Mouse (Mus musculus): ENCODE data around the gene Bcas3.

The Bcas3 gene

GRCm38 (mm10) chr11:85760486-85761141 is 407.6 kb downstream of the Bcas3 start:
- peak; percentile 55 for DNase-seq

DNA sequence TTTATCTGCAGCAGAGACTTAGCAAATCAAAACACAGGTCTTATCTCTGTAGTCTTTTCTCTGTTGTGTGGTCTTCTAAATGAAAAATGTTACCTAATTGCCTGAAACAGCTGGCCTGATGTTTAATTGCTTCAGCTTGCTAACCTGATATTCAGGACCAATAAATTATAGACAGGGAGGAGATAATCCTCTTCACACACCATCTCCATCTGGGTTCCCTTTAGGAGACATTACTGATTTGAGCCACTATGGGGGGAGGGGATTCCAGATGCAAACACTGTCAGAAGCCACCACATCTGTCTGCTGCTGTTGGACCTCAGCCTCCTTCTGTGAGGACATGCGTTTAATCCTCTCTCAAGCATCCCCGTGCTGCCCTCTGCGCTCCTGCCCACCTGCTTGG is 408.2 kb downstream of the Bcas3 start:
- DNase-seq: no peak

- no peak for DNase-seq
Measured at GRCm38 (mm10) chr11:85763655-85764054, 410.7 kb downstream of the Bcas3 start.

DNA sequence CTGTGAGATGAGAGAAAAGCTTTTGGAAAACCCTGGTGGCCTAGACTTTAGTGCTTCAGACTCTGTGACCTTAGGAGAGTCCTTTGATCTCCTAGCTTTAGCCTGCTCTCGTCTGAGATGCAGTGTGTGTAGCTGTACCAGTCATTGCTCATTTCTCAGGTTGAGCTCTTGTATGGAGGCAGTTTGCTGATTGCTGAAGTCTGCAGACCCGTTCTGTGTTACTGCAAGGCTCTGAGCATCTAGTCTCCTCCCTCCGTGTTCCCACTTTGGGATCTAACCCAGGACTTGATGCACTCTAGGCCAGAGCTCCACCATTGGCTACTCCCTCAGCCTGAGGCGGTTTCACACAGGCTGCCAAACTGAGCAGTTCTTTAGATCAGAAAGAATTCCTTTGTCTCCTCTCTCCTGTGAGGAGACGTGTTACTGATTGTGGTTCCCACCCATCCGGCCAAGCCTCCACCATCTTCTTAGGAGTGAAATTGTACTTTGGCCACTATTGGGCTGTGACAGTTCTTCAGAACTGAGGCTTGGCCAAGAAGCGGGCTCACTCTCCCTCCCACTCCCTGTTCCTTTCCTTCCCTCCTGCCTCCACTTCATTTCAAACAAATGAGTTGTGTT is 413.2 kb downstream of the Bcas3 start:
- peak; percentile 52 for DNase-seq

- no peak for DNase-seq
Measured at GRCm38 (mm10) chr11:85766811-85767210, 413.8 kb downstream of the Bcas3 start.

DNA sequence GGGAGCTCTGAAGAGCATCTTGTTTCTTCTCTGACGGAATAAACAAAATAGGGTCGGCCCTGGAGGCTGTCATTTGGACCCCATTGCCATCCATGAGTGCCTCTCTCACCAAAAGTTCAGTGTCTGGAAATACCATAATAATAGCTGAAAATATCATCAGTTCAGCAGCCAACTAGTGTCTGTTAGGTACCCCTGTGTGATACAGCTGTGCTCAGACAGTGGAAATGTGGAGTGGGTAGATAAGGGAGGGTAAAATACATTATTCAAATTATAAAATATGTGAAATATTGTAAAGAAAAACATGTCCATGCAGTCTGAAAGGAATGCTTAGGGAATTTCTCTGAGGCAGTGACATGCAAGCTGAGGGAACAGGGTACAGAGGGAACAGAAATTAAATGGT is 416.8 kb downstream of the Bcas3 start:
- no peak for DNase-seq

DNA sequence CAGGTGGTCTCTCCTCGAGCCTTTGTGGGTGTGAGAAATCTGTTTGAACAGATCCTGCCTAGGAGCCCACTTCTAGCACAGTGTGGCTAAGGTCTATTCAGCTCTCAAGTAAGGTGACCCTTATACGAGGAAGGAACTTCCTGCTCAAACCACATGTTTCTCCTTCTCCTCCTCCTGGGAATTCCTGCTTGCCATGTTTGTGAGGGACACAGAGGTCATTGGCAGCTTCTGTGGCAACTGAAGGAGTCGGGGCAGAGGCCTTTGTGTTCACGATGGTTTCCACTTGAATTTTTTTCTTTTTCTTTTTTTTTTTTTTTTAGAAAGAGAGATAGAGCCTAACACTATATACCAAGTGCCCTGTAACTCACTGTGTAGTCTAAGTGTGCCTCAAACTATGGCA is 420.4 kb downstream of the Bcas3 start:
- DNase-seq: no peak

DNA sequence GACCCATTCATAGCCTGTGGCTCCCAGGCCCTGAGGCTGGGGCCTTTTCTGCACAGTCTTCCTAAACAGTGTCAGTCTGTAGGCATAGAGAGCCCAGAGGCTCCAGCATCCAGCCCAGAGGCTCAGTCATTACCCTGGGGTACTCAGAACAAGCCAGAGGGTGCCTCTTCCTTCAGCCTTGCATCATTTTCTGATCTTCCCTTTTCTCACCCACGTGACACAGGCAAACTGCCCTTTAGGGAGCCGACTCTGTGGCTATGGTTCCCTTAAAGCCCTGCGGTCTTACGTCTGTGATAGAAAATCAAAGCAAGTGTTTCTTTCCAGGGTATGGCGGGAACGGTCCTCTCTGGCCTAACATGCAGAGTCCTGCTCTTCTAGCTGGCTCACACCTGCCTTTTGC is 421.7 kb downstream of the Bcas3 start:
- no peak for DNase-seq

DNA sequence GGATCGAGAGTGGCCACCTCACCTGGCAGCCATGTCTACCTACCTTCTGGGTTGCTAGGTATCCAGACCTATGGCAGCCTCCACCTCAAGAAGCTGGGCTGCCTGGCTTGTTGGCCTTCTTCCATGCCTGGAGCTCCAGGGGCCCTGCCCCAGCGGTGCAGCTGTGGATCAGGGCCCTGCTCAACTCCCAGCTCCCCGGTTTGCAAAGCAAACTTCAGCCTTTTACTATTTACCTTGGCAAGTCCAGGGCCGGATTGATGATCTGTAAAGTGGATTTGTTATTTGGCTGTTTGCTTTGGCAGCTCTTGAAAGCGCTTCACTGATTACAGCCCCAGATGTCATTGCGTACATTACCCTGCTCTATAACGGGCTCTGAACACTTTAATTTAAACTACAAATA is 422.5 kb downstream of the Bcas3 start:
- DNase-seq: peak; percentile 82

- no peak for DNase-seq
Measured at GRCm38 (mm10) chr11:85776861-85777360, 423.9 kb downstream of the Bcas3 start.

GRCm38 (mm10) chr11:85777950-85778349 is 425.0 kb downstream of the Bcas3 start:
- peak; percentile 58 for DNase-seq

DNA sequence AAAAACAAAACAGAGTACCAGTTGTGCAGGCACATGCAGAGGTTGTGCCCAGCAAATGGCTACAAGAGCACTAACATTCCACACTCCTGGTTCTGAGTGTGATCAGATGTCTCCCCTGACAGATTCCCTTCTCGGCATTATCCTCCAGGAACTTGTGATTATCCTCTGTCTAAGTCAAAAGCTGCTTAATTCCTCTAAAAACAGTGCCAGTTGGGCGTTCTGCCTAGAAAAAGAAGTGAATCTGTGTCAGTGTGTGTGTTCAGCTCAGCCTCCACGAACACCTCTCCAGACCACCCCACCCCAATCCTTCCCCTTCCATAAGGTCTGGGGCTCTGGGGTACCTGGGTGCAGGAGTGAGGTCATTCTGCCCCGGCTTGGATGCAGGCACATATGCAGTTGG is 427.3 kb downstream of the Bcas3 start:
- DNase-seq: no peak

DNA sequence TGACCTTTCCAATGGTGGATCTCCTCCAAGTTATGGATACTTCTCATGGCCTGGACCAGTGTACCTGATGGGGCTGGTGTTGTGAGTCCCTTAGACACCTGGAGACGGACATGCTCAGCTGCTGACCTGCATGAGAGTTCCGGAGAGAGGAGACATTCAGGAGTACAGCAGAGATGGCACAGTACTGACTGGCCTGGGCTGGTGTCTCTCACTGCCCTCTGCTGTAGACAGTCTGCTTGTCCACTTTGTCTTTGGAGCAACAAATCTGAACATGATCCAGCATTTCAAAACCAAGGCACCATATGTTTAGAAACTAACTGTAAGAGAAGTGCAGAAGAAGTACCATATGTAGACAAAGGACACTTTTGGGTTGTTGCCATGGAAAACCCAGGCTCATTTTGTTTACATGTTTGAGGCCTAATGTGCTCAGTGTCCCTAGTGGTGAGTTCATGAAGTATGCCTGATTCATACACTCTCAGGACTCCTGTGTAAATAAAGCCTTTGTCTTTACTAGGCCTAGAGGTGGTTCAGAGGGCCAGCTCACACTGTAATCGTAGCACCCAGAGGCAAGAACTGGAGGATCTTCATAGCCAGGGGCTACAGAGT is 433.2 kb downstream of the Bcas3 start:
- DNase-seq: peak; percentile 57

- no peak for DNase-seq
Measured at GRCm38 (mm10) chr11:85789750-85790149, 436.8 kb downstream of the Bcas3 start.

DNA sequence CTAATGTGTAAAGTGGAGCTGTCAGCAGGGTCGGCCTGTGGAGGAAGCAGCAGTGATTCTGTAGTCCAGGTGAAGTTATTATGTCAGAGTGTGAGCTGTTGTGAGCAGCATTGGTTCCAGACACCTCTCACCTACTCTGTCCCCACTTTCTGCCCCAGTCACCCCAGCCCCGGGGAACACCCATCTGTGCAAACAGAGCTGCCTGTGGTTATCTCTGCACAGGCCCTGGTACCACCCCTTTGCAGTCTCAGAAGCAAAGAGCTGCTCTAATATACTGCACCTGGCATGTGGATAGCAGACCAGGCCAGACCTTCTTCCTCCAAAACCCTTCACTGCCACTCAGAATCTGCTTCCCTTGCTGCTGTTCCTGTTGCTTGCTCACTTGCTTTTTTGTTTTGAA is 437.3 kb downstream of the Bcas3 start:
- DNase-seq: no peak

DNA sequence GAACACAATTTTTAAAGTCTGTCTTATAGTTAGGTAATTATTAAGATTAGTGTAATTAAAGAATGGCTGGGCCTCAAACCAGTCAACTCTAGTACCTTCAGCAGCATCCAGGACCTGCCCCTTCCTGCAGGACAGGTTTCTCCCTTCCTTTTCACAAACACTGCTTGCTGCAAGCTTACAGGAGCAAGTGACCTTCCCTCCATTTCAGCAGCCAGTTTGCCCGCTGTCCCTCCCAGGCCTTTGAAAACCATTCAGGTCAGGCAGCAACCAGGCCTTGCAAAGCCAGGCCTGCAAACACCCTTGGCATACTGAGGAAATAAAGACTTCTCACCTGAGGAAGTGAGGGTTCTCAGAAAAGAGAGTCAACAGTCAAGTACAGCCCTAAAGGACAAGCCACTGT is 438.2 kb downstream of the Bcas3 start:
- no peak for DNase-seq

- DNase-seq: peak; percentile 62
Measured at GRCm38 (mm10) chr11:85792534-85793215, 439.7 kb downstream of the Bcas3 start.

DNA sequence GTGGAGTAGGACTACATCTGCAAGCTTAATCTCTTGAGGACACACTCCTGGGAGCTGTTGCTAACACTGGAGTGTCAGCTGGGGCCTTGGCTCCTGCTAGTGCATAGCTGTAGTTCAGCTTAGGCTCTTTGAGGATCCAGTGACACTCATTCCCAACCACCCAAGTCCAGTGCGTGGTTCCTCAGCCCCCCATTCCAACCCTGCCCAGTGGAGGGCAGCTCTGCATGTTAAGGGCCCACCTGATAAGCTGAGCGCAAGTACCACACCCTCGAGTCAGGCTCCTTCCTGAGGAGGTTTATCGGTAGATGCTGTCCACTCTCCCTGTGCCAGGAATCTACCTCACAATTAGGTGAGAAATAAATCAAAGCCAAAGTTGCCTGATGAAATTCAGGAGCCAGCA is 446.5 kb downstream of the Bcas3 start:
- DNase-seq: no peak

GRCm38 (mm10) chr11:85799856-85800255 is 446.9 kb downstream of the Bcas3 start:
- no peak for DNase-seq

- no peak for DNase-seq
Measured at GRCm38 (mm10) chr11:85800380-85800779, 447.4 kb downstream of the Bcas3 start.

GRCm38 (mm10) chr11:85804048-85804447 is 451.1 kb downstream of the Bcas3 start:
- DNase-seq: no peak

DNA sequence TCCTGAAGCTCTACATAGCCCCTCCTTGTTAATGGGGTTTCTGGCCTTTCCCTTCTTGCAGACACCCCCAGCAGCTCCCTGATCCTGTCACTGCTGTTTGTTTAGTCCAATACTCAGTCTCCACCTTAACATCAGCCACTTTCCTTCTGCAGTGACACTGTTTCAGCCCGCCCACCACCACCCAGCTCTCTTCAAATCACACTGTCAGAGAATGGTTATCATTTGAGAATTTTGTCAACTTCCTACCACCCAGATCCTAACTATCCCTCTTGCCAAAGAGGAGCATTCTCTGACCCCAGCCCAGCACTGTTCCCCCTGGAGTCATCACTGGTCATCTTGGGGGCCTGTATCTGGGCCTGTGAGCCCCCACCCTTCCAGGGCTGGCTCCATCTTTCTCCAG is 452.8 kb downstream of the Bcas3 start:
- peak; percentile 32 for DNase-seq

- DNase-seq: peak; percentile 58
Measured at GRCm38 (mm10) chr11:85807353-85807752, 454.4 kb downstream of the Bcas3 start.

GRCm38 (mm10) chr11:85811229-85811628 is 458.3 kb downstream of the Bcas3 start:
- DNase-seq: no peak

Measured in lung, postnatal 36 days (tissue).